ENCODE assay signal across 12 mouse cellular contexts in genomic region chr2:29716143-29716542, GRCm38 (mm10). TPM values are rescaled to one million over a fixed set of nuclear protein-coding genes. Genes with fewer than 3 reads are reported as not detected.
DNase-seq lines count a peak whose midpoint lies in the region; ATAC-seq and TF ChIP-seq lines count a peak whose summit lies in the region.
"Had no signal": no experiment of that assay in that cellular context is flagged by ENCODE, and none has a peak within 500 bp of the region (broad histone marks: within the 10 kb centered on the region; RNA-seq: fewer than 3 reads in every experiment).

No protein-coding gene starts in this region.

- no peak overlapping the region for H3K4me3 ChIP-seq in forebrain, embryonic 14.5 days (ENCODE audit: low read depth, low read length)
- no peak overlapping the region for H3K4me3 ChIP-seq in forebrain, embryonic 12.5 days (replicated peaks)
- no peak overlapping the region for H3K4me3 ChIP-seq in kidney, postnatal 0 days (replicated peaks; ENCODE audit: low read depth, low read length)
- no peak overlapping the region for H3K4me3 ChIP-seq in ES-E14 (ENCODE audit: insufficient read depth in 1 of 2, low read depth in 1 of 2, low read length in 2 of 2, poor library complexity in 1 of 2, severe bottlenecking in 1 of 2)
- H3K4me3 ChIP-seq in limb, embryonic 12.5 days (replicated peaks) = no peak overlapping the region
- H3K4me3 ChIP-seq: erythroblast, embryonic 14.5 days had no signal

- H3K4me2 ChIP-seq in forebrain, embryonic 14.5 days (ENCODE audit: low read length) = no peak overlapping the region
- H3K4me2 ChIP-seq in forebrain, embryonic 12.5 days = no peak overlapping the region
- no peak overlapping the region for H3K4me2 ChIP-seq in kidney, postnatal 0 days (ENCODE audit: low read length)
- H3K4me2 ChIP-seq in limb, embryonic 12.5 days = peak overlapping the region; percentile 15; the same call in 1 of the 2 replicates

- H3K36me3 ChIP-seq in forebrain, embryonic 14.5 days (ENCODE audit: control insufficient read depth, insufficient read depth, low read length) = peaks cover 69% of the 10 kb centered on the region
- H3K36me3 ChIP-seq in forebrain, embryonic 12.5 days (replicated peaks) = peaks cover 49% of the 10 kb centered on the region
- H3K36me3 ChIP-seq in kidney, postnatal 0 days (ENCODE audit: insufficient read depth, low read length) = peaks cover 25% of the 10 kb centered on the region; the same call in 1 of the 2 replicates
- H3K36me3 ChIP-seq in ES-E14 (ENCODE audit: control insufficient read depth, insufficient read depth, low read length, poor library complexity, severe bottlenecking) = peaks cover 27% of the 10 kb centered on the region; the same call in 1 of the 2 replicates
- H3K36me3 ChIP-seq in limb, embryonic 12.5 days = peaks cover 82% of the 10 kb centered on the region

- no peak for DNase-seq in forebrain, embryonic 14.5 days (ENCODE audit: low spot score)
- DNase-seq in kidney, postnatal 0 days (ENCODE audit: low spot score) = peak; percentile 21
- DNase-seq in kidney, postnatal 10 days = no peak
- no peak for DNase-seq in ES-E14 (ENCODE audit: low read depth, low spot score)
- DNase-seq in urinary bladder, adult 2 months (ENCODE audit: low spot score) = no peak
- DNase-seq in adrenal gland, postnatal 36 days = no peak
- DNase-seq: layer of hippocampus, adult 9-11 months had no signal

- no peaks in the 10 kb centered on the region for H3K4me1 ChIP-seq in forebrain, embryonic 14.5 days (ENCODE audit: control insufficient read depth, insufficient read depth, low read length)
- no peaks in the 10 kb centered on the region for H3K4me1 ChIP-seq in forebrain, embryonic 12.5 days
- H3K4me1 ChIP-seq in kidney, postnatal 0 days (replicated peaks; ENCODE audit: insufficient read depth, low read length) = 0 out of 2 replicates have a peak, but pooled peaks cover 7% of the 10 kb centered on the region
- H3K4me1 ChIP-seq in ES-E14 (ENCODE audit: control insufficient read depth in 2 of 2, insufficient read depth in 2 of 2, low read length in 2 of 2, poor library complexity in 1 of 2) = peaks cover 3 to 23% of the 10 kb centered on the region in 2 experiments; a peak in 3 of 4 replicates
- H3K4me1 ChIP-seq in limb, embryonic 12.5 days (replicated peaks) = peaks cover 13% of the 10 kb centered on the region

- TF ChIP-seq CTCF in kidney, postnatal 0 days (IDR thresholded peaks at IDR 0.05; ENCODE audit: low read depth) = no peak

- 0 out of 2 replicates have a peak overlapping the region, but pooled peaks have one; percentile 5 for H3K27ac ChIP-seq in forebrain, embryonic 14.5 days (ENCODE audit: low read depth, low read length)
- H3K27ac ChIP-seq in forebrain, embryonic 12.5 days = no peak overlapping the region; the same call in 1 of the 2 replicates
- H3K27ac ChIP-seq in kidney, postnatal 0 days = peak overlapping the region; percentile 60
- H3K27ac ChIP-seq in ES-E14 (ENCODE audit: insufficient read depth, low read depth, low read length, poor library complexity, severe bottlenecking) = peak overlapping the region; percentile 86
- H3K27ac ChIP-seq in limb, embryonic 12.5 days = peak overlapping the region; percentile 77
- H3K27ac ChIP-seq: macrophage had no signal

- ATAC-seq in forebrain, embryonic 14.5 days = no peak
- no peak for ATAC-seq in forebrain, embryonic 12.5 days (ENCODE audit: low FRiP score)
- no peak for ATAC-seq in kidney, postnatal 0 days (replicated peaks; ENCODE audit: low FRiP score, low read depth)
- ATAC-seq in limb, embryonic 12.5 days (ENCODE audit: insufficient number of reproducible peaks, insufficient read depth, low FRiP score, low TSS enrichment, low read depth) = peak; percentile 38

- in situ Hi-C loops in ES-E14 (cut with MboI; ENCODE audit: low sequenced_read_pairs in 2 of 2, unreplicated experiment in 2 of 2) = no loop called here

- WGBS in forebrain, embryonic 14.5 days = 45% methylated on average over 7 of the region's 7 CpGs
- WGBS in forebrain, embryonic 12.5 days = 49% methylated on average over 7 of the region's 7 CpGs
- WGBS in kidney, postnatal 0 days = 32% methylated on average over 7 of the region's 7 CpGs
- WGBS in limb, embryonic 12.5 days = 34% methylated on average over 7 of the region's 7 CpGs

- no peak overlapping the region for H3K9ac ChIP-seq in forebrain, embryonic 14.5 days (ENCODE audit: low read length)
- H3K9ac ChIP-seq in forebrain, embryonic 12.5 days = no peak overlapping the region
- 0 out of 2 replicates have a peak overlapping the region, but pooled peaks have one; percentile 14 for H3K9ac ChIP-seq in kidney, postnatal 0 days (ENCODE audit: low read depth, low read length)
- 0 out of 2 replicates have a peak overlapping the region, but pooled peaks have one; percentile 22 for H3K9ac ChIP-seq in ES-E14 (ENCODE audit: insufficient read depth, low read depth, low read length, poor library complexity, severe bottlenecking)
- no peak overlapping the region for H3K9ac ChIP-seq in limb, embryonic 12.5 days (replicated peaks)

- H3K27me3 ChIP-seq in forebrain, embryonic 14.5 days (replicated peaks; ENCODE audit: control insufficient read depth, insufficient read depth, low read length) = no peaks in the 10 kb centered on the region
- H3K27me3 ChIP-seq in forebrain, embryonic 12.5 days = no peaks in the 10 kb centered on the region
- H3K27me3 ChIP-seq in kidney, postnatal 0 days (ENCODE audit: insufficient read depth, low read length) = no peaks in the 10 kb centered on the region
- no peaks in the 10 kb centered on the region for H3K27me3 ChIP-seq in limb, embryonic 12.5 days

- no peaks in the 10 kb centered on the region for H3K9me3 ChIP-seq in forebrain, embryonic 14.5 days (replicated peaks; ENCODE audit: control insufficient read depth, low read length)
- H3K9me3 ChIP-seq in forebrain, embryonic 12.5 days = no peaks in the 10 kb centered on the region
- no peaks in the 10 kb centered on the region for H3K9me3 ChIP-seq in kidney, postnatal 0 days (replicated peaks; ENCODE audit: low read length)
- no peaks in the 10 kb centered on the region for H3K9me3 ChIP-seq in ES-E14 (ENCODE audit: control insufficient read depth, insufficient read depth, low read depth, low read length)
- no peaks in the 10 kb centered on the region for H3K9me3 ChIP-seq in limb, embryonic 12.5 days

TF ChIP-seq in ES-E14, 5 proteins besides CTCF, POLR2A, EP300 and RAD21:
- no peak for TF ChIP-seq HCFC1 (IDR thresholded peaks at IDR 0.05; ENCODE audit: borderline replicate concordance, insufficient read depth, low read length)
- no peak for TF ChIP-seq MAFK (IDR thresholded peaks at IDR 0.05; ENCODE audit: insufficient read depth, low read depth, low read length)
- no peak for TF ChIP-seq ZC3H11A (IDR thresholded peaks at IDR 0.05; ENCODE audit: borderline replicate concordance, low read depth, low read length)
- TF ChIP-seq ZNF384 (IDR thresholded peaks at IDR 0.05; ENCODE audit: low read depth, low read length) = no peak
- no peak for TF ChIP-seq CHD2 (IDR thresholded peaks at IDR 0.05; ENCODE audit: low read depth, low read length)

RNA-seq across cellular contexts. Expression of gene Gm13420, which starts 35.3 kb away (rescaled TPM):
- polyA plus RNA-seq in forebrain, embryonic 14.5 days (2014; fragmentation: Nextera tagmentation; extraction: Ambion mirVana) = not detected in 2 replicates
- polyA plus RNA-seq in forebrain, embryonic 12.5 days (2016; fragmentation: Nextera tagmentation; extraction: Ambion mirVana) = not detected in 2 replicates
- 3.8 and 4.5 TPM in 2 replicates for polyA plus RNA-seq in kidney, postnatal 0 days (2015; fragmentation: Nextera tagmentation; extraction: Ambion mirVana)
- 0.27 and 0.42 TPM in 2 replicates for total RNA-seq in ES-E14 (2012; rRNA removed)
- polyA plus RNA-seq in limb, embryonic 12.5 days (2016; fragmentation: Nextera tagmentation; extraction: Ambion mirVana) = 0.19 TPM in 1 of 2 replicates, not detected in the other
- polyA plus RNA-seq in urinary bladder, adult 2 months (2012; rRNA removed) = not detected in 2 replicates
- not detected for total RNA-seq in adrenal gland, postnatal 36 days (2021)
- polyA plus RNA-seq: erythroblast, embryonic 14.5 days; macrophage had no signal

RNA-seq across cellular contexts. Expression of gene Gm13547, which starts 43.0 kb away (rescaled TPM):
- polyA plus RNA-seq in forebrain, embryonic 14.5 days (2014; fragmentation: Nextera tagmentation; extraction: Ambion mirVana) = not detected in 2 replicates
- polyA plus RNA-seq in forebrain, embryonic 12.5 days (2016; fragmentation: Nextera tagmentation; extraction: Ambion mirVana) = 0.35 TPM in 1 of 2 replicates, not detected in the other
- 0.41 TPM in 1 of 2 replicates, not detected in the other for polyA plus RNA-seq in kidney, postnatal 0 days (2015; fragmentation: Nextera tagmentation; extraction: Ambion mirVana)
- total RNA-seq in ES-E14 (2012; rRNA removed) = not detected in 2 replicates
- polyA plus RNA-seq in limb, embryonic 12.5 days (2016; fragmentation: Nextera tagmentation; extraction: Ambion mirVana) = 0.54 TPM in 1 of 2 replicates, not detected in the other
- polyA plus RNA-seq in urinary bladder, adult 2 months (2012; rRNA removed) = not detected in 2 replicates
- total RNA-seq in adrenal gland, postnatal 36 days (2021) = not detected
- polyA plus RNA-seq: erythroblast, embryonic 14.5 days; gonadal fat pad, adult 2 months; macrophage had no signal

Comparison
In these comparisons a context has a peak if more than half of its experiments do, and no peak if none do; other contexts are left out.
1. H3K9ac ChIP-seq: peak in kidney, postnatal 0 days (single experiment) and ES-E14 (single experiment); none in forebrain, embryonic 14.5 days (single experiment), forebrain, embryonic 12.5 days (single experiment) and limb, embryonic 12.5 days (single experiment).